Mouse (Mus musculus): ENCODE results near the gene Tanc1. TPM values are rescaled to one million over a fixed set of nuclear protein-coding genes. Genes with fewer than 3 reads are reported as not detected.

Gene Tanc1
- polyA plus RNA-seq, 1 experiment from 2014 or later: 51.6 TPM

GRCm38 (mm10) chr2:59747757-59748156 is 135.9 kb downstream of the Tanc1 start:
- Histone ChIP-seq H3K4me1 (ENCODE audit: control insufficient read depth, insufficient read depth, low read length) (peaks cover 24% of the 10 kb centered on the region), H3K27ac (replicated peaks; ENCODE audit: low read depth, low read length) (no peak overlapping the region), H3K27me3 (ENCODE audit: control insufficient read depth, insufficient read depth, low read length) (no peaks in the 10 kb centered on the region), H3K9me3 (ENCODE audit: control insufficient read depth, low read length) (no peaks in the 10 kb centered on the region), H3K9ac (ENCODE audit: low read length) (no peak overlapping the region), H3K4me3 (ENCODE audit: low read depth, low read length) (no peak overlapping the region), H3K36me3 (ENCODE audit: control insufficient read depth, insufficient read depth, low read length) (peaks cover 3% of the 10 kb centered on the region; the same call in 1 of the 2 replicates), H3K4me2 (ENCODE audit: low read depth, severe bottlenecking) (no peak overlapping the region)
- ATAC-seq (ENCODE audit: insufficient number of reproducible peaks, low FRiP score, low TSS enrichment, low read depth) (no peak), DNase-seq (ENCODE audit: low spot score) (no peak)
- WGBS: 95% methylated on average over 9 of the region's 9 CpGs

GRCm38 (mm10) chr2:59749371-59749770 is 137.5 kb downstream of the Tanc1 start:
- Histone ChIP-seq H3K9ac (ENCODE audit: low read length) (no peak overlapping the region), H3K27ac (replicated peaks; ENCODE audit: low read depth, low read length) (no peak overlapping the region), H3K27me3 (ENCODE audit: control insufficient read depth, insufficient read depth, low read length) (no peaks in the 10 kb centered on the region), H3K36me3 (ENCODE audit: control insufficient read depth, insufficient read depth, low read length) (peaks cover 3% of the 10 kb centered on the region; the same call in 1 of the 2 replicates), H3K9me3 (ENCODE audit: control insufficient read depth, low read length) (no peaks in the 10 kb centered on the region), H3K4me3 (ENCODE audit: low read depth, low read length) (no peak overlapping the region), H3K4me2 (ENCODE audit: low read depth, severe bottlenecking) (no peak overlapping the region), H3K4me1 (ENCODE audit: control insufficient read depth, insufficient read depth, low read length) (peaks cover 26% of the 10 kb centered on the region)
- ATAC-seq (ENCODE audit: insufficient number of reproducible peaks, low FRiP score, low TSS enrichment, low read depth) (no peak), DNase-seq (ENCODE audit: low spot score) (no peak)
- WGBS: 30% methylated on average over 10 of the region's 10 CpGs

DNA sequence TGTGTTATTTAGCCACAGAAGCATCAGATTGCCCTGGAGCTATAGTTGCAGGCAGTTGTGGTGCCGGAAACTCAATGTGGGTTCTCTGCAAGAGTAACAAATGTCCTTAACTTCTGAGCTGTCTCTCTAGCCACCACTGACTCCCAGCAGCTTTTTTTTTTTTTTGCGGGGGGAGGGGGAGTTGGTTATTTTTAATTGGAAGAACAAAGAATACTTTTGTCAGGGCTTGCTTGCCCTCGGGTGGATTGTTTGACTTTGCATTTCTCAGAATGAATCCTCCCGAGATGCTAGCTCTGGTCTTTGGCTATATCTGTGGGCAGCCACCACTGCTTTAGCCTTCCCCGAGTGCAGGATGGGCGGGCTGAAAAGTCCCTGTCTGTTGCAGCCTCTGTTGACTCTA is 139.3 kb downstream of the Tanc1 start:
- Histone ChIP-seq H3K27me3 (ENCODE audit: control insufficient read depth, insufficient read depth, low read length) (no peaks in the 10 kb centered on the region), H3K4me2 (ENCODE audit: low read depth, severe bottlenecking) (no peak overlapping the region), H3K4me1 (ENCODE audit: control insufficient read depth, insufficient read depth, low read length) (peaks cover 31% of the 10 kb centered on the region), H3K9ac (ENCODE audit: low read length) (no peak overlapping the region), H3K9me3 (ENCODE audit: control insufficient read depth, low read length) (no peaks in the 10 kb centered on the region), H3K27ac (replicated peaks; ENCODE audit: low read depth, low read length) (no peak overlapping the region), H3K36me3 (ENCODE audit: control insufficient read depth, insufficient read depth, low read length) (peaks cover 3% of the 10 kb centered on the region; the same call in 1 of the 2 replicates), H3K4me3 (ENCODE audit: low read depth, low read length) (no peak overlapping the region)
- ATAC-seq (ENCODE audit: insufficient number of reproducible peaks, low FRiP score, low TSS enrichment, low read depth): no peak
- no peak for DNase-seq (ENCODE audit: low spot score)
- WGBS: 82% methylated on average over 6 of the region's 6 CpGs

- no peak overlapping the region for H3K4me2 ChIP-seq (ENCODE audit: low read depth, severe bottlenecking)
- no peak overlapping the region for H3K27ac ChIP-seq (replicated peaks; ENCODE audit: low read depth, low read length)
- peaks cover 3% of the 10 kb centered on the region; the same call in 1 of the 2 replicates for H3K36me3 ChIP-seq (ENCODE audit: control insufficient read depth, insufficient read depth, low read length)
- no peaks in the 10 kb centered on the region for H3K9me3 ChIP-seq (ENCODE audit: control insufficient read depth, low read length)
- peaks cover 33% of the 10 kb centered on the region for H3K4me1 ChIP-seq (ENCODE audit: control insufficient read depth, insufficient read depth, low read length)
- no peak for DNase-seq (ENCODE audit: low spot score)
- ATAC-seq (ENCODE audit: insufficient number of reproducible peaks, low FRiP score, low TSS enrichment, low read depth): no peak
- no peak overlapping the region for H3K4me3 ChIP-seq (ENCODE audit: low read depth, low read length)
- H3K9ac ChIP-seq (ENCODE audit: low read length): no peak overlapping the region
- WGBS: 82% methylated on average over 7 of the region's 7 CpGs
- no peaks in the 10 kb centered on the region for H3K27me3 ChIP-seq (ENCODE audit: control insufficient read depth, insufficient read depth, low read length)
Observed at GRCm38 (mm10) chr2:59752148-59752547, 140.3 kb downstream of the Tanc1 start.

DNA sequence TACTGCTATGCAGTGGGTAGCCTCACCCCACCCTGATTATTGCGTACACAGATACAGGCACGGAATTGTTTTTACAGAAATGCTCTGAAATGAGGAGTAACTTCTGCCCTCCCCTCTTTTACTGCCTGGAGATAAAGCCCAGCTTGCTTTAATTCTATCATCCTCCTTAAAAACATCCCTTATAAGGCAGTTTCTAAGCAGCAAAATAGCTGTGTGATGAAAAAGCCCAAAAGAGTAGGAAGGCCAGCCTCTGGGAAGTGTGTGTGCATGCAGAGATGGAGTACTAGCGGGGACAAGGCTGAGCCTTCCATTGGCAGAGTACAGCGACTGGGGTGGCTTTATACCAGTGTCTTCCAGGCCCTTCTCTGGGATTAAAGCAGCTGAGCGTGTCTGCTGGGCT is 140.9 kb downstream of the Tanc1 start:
- peaks cover 38% of the 10 kb centered on the region for H3K4me1 ChIP-seq (ENCODE audit: control insufficient read depth, insufficient read depth, low read length)
- no peak overlapping the region for H3K9ac ChIP-seq (ENCODE audit: low read length)
- H3K27me3 ChIP-seq (ENCODE audit: control insufficient read depth, insufficient read depth, low read length): no peaks in the 10 kb centered on the region
- no peak overlapping the region for H3K4me3 ChIP-seq (ENCODE audit: low read depth, low read length)
- 77% methylated on average over 5 of the region's 5 CpGs for WGBS
- H3K4me2 ChIP-seq (ENCODE audit: low read depth, severe bottlenecking): no peak overlapping the region
- H3K27ac ChIP-seq (replicated peaks; ENCODE audit: low read depth, low read length): no peak overlapping the region
- no peak for ATAC-seq (ENCODE audit: insufficient number of reproducible peaks, low FRiP score, low TSS enrichment, low read depth)
- H3K9me3 ChIP-seq (ENCODE audit: control insufficient read depth, low read length): no peaks in the 10 kb centered on the region
- DNase-seq (ENCODE audit: low spot score): no peak
- H3K36me3 ChIP-seq (ENCODE audit: control insufficient read depth, insufficient read depth, low read length): peaks cover 3% of the 10 kb centered on the region; the same call in 1 of the 2 replicates

- 69% methylated on average over 13 of the region's 13 CpGs for WGBS
- Histone ChIP-seq H3K4me2 (ENCODE audit: low read depth, severe bottlenecking) (no peak overlapping the region), H3K36me3 (ENCODE audit: control insufficient read depth, insufficient read depth, low read length) (peaks cover 3% of the 10 kb centered on the region; the same call in 1 of the 2 replicates), H3K4me1 (ENCODE audit: control insufficient read depth, insufficient read depth, low read length) (peaks cover 35% of the 10 kb centered on the region), H3K4me3 (ENCODE audit: low read depth, low read length) (no peak overlapping the region), H3K9me3 (ENCODE audit: control insufficient read depth, low read length) (no peaks in the 10 kb centered on the region), H3K9ac (ENCODE audit: low read length) (no peak overlapping the region), H3K27me3 (ENCODE audit: control insufficient read depth, insufficient read depth, low read length) (no peaks in the 10 kb centered on the region), H3K27ac (replicated peaks; ENCODE audit: low read depth, low read length) (no peak overlapping the region)
- no peak for ATAC-seq (ENCODE audit: insufficient number of reproducible peaks, low FRiP score, low TSS enrichment, low read depth)
- no peak for DNase-seq (ENCODE audit: low spot score)
Observed at GRCm38 (mm10) chr2:59756137-59756753, 144.4 kb downstream of the Tanc1 start.

DNA sequence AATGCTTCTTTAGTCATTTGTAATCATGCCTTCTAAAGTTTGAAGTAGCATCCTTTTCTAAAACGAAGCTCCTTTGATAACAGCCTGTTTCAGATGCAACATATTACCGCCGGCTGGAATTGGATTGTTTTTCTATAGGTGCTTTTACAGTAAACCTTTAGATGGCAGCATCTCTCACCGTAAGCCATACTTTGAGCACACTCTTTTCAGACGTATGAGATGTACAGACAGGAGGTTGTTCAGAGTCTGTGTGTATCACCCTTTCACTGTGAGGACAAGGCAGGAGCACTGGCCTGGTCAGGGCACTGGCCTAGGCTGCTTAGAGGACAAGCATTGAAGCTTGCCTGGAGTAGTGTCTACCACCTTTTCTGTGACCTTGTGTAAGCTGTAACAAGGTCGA is 145.2 kb downstream of the Tanc1 start:
- DNase-seq (ENCODE audit: low spot score): no peak
- 84% methylated on average over 6 of the region's 6 CpGs for WGBS

DNA sequence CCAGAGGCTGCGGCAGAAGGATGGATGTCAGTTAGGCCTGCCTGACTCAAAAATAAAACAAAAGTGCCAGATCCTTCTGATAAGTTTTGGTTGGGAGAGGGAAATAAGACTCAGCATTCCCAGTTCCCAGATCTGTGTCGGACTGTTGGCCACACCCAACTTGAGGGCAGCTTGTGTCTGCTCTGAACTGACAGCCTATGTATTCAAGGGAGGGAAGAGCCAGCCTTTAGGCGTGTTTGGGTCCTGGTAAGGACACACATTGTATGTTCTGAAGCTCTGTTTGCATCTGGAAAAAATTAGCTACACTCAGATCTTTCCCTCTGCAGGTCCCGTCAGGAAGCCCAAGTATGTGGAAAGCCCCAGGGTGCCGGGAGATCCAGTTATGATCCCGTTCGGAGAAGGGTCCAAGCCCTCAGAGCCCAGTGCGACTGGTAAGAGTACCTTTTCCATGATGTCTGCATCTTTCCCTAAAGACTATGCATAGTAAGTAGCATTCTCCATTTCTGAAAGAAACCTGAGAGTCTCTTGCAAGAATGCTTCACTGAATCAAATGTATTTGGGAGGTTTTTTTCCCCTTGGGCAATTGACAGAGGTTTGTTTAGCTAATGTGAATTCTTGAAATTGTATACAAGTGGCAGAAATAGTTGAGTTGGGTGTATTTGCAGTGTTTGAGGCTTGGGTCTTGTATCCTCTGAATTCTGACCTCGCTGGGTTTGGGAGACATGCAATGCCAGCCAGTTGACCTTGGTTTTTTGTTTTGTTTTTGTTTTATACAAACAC is 146.5 kb downstream of the Tanc1 start:
- 56% methylated on average over 9 of the region's 9 CpGs for WGBS
- Histone ChIP-seq H3K4me3 (ENCODE audit: low read depth, low read length) (no peak overlapping the region), H3K4me2 (ENCODE audit: low read depth, severe bottlenecking) (no peak overlapping the region), H3K27me3 (ENCODE audit: control insufficient read depth, insufficient read depth, low read length) (no peaks in the 10 kb centered on the region), H3K27ac (replicated peaks; ENCODE audit: low read depth, low read length) (no peak overlapping the region), H3K4me1 (ENCODE audit: control insufficient read depth, insufficient read depth, low read length) (peaks cover 30% of the 10 kb centered on the region), H3K36me3 (ENCODE audit: control insufficient read depth, insufficient read depth, low read length) (no peaks in the 10 kb centered on the region), H3K9me3 (ENCODE audit: control insufficient read depth, low read length) (no peaks in the 10 kb centered on the region), H3K9ac (ENCODE audit: low read length) (no peak overlapping the region)
- ATAC-seq (ENCODE audit: insufficient number of reproducible peaks, low FRiP score, low TSS enrichment, low read depth) (no peak), DNase-seq (ENCODE audit: low spot score) (no peak)

More for the DNA sequence above, 145.2 kb downstream of the Tanc1 start:
- Histone ChIP-seq H3K4me3 (ENCODE audit: low read depth, low read length) (no peak overlapping the region), H3K4me1 (ENCODE audit: control insufficient read depth, insufficient read depth, low read length) (peaks cover 35% of the 10 kb centered on the region), H3K36me3 (ENCODE audit: control insufficient read depth, insufficient read depth, low read length) (no peaks in the 10 kb centered on the region), H3K9ac (ENCODE audit: low read length) (no peak overlapping the region), H3K27me3 (ENCODE audit: control insufficient read depth, insufficient read depth, low read length) (no peaks in the 10 kb centered on the region), H3K4me2 (ENCODE audit: low read depth, severe bottlenecking) (no peak overlapping the region), H3K27ac (replicated peaks; ENCODE audit: low read depth, low read length) (no peak overlapping the region), H3K9me3 (ENCODE audit: control insufficient read depth, low read length) (no peaks in the 10 kb centered on the region)
- ATAC-seq (ENCODE audit: insufficient number of reproducible peaks, low FRiP score, low TSS enrichment, low read depth): no peak
